Mouse (Mus musculus) C2C12 (cell line): ENCODE results near the gene Itih3.

Experiments used
- CEBPB ChIP-seq: IDR thresholded peaks from one replicate; pipeline ENCODE4 v1.6.1; 2011; ENCODE audit warnings: low read depth, mild to moderate bottlenecking, control low read depth, moderate library complexity
- CTCF ChIP-seq: IDR thresholded peaks from one replicate; pipeline ENCODE4 v1.5.1; 2011; ENCODE audit not compliant: control insufficient read depth, insufficient read depth, insufficient read length
- FOSL1 ChIP-seq: IDR thresholded peaks from one replicate; pipeline ENCODE4 v1.8.0; 2011; ENCODE audit warnings: mild to moderate bottlenecking, low read length; ENCODE audit not compliant: poor library complexity, insufficient read depth, severe bottlenecking
- MAX ChIP-seq: IDR thresholded peaks from one replicate; pipeline ENCODE4 v1.6.1; 2011; ENCODE audit warnings: mild to moderate bottlenecking, control low read depth
- MYOD1 ChIP-seq: IDR thresholded peaks from one replicate; pipeline ENCODE4 v1.6.1; 2011; ENCODE audit warnings: low read depth; ENCODE audit not compliant: control insufficient read depth, insufficient read length
- MYOG ChIP-seq: IDR thresholded peaks from one replicate; pipeline ENCODE4 v1.6.1; 2011; ENCODE audit not compliant: control insufficient read depth, insufficient read length; ENCODE audit errors: extremely low read depth
- USF1 ChIP-seq: IDR thresholded peaks from one replicate; pipeline ENCODE4 v1.6.1; 2011; ENCODE audit warnings: low read depth, mild to moderate bottlenecking, control low read depth, moderate library complexity

- TF ChIP-seq CTCF: peak; percentile 30
- TF ChIP-seq CEBPB: no peak
- TF ChIP-seq MAX: no peak
- TF ChIP-seq MYOG: no peak
- TF ChIP-seq USF1: no peak
- no peak for TF ChIP-seq MYOD1
- no peak for TF ChIP-seq FOSL1
Measured at GRCm38 (mm10) chr14:30880811-30881717, 42.5 kb downstream of the Itih3 start.
